Mouse (Mus musculus) gastrocnemius, adult 2 months (tissue): ENCODE data around the gene Blvrb. TPM values are rescaled to one million over a fixed set of nuclear protein-coding genes. Genes with fewer than 3 reads are reported as not detected.

Experiments used
- DNase-seq: peaks from one replicate; pipeline ENCODE4 v3.0.0; 2022
- H3K27ac ChIP-seq: fragments of 200-600 bp; 2 replicates; pipeline ENCODE4 v1.8.1; 2022; ENCODE audit warnings: mild to moderate bottlenecking
- H3K4me3 ChIP-seq: fragments of 200-600 bp; 2 replicates; pipeline ENCODE4 v1.8.1; 2022; ENCODE audit warnings: mild to moderate bottlenecking, moderate library complexity
- CTCF ChIP-seq: fragments of 200-600 bp; IDR thresholded peaks from 2 replicates; pipeline ENCODE4 v1.8.1; 2022; ENCODE audit warnings: antibody characterized with exemption, mild to moderate bottlenecking, moderate library complexity
- intact Hi-C: fragments of 180-260 bp; cut with DNase I; formaldehyde crosslinking; loops from one replicate; pipeline ENCODE4 v1.15.1; 2025
- long read RNA-seq, 2 experiments: library from polyadenylated mRNA; stranded (forward); transcript quantifications; one replicate each; pipeline ENCODE4 v2.0.0; 2021
- total RNA-seq, 2 experiments: library from RNA; stranded (reverse); gene quantifications; 2 replicates each; pipeline ENCODE4 v1.2.3; 2021

The Blvrb gene
- 10 to 100 TPM in 1 of 2 experiments, 1 to 10 TPM in 1; 8.9 to 15.8 TPM for total RNA-seq
- long read RNA-seq, experiment 1, transcript Blvrb-201 (5 exons, 1,028 nt): major isoform, 8 of 9 reads
- long read RNA-seq, experiment 1, partial matches to known transcripts: 1 of 9 reads
- long read RNA-seq, experiment 1, other reads (novel, unspliced or antisense): 0 of 9 reads
- long read RNA-seq, experiment 2, transcript Blvrb-201 (5 exons, 1,028 nt): major isoform, 13 of 13 reads
- long read RNA-seq, experiment 2, partial matches to known transcripts: 0 of 13 reads
- long read RNA-seq, experiment 2, other reads (novel, unspliced or antisense): 0 of 13 reads

GRCm38 (mm10) chr7:27447419-27448286 lies at the start of gene Blvrb, which contains the start of gene Sptbn4:
Blvrb (plus strand) TSS chr7:27447978.
Sptbn4 (minus strand) TSS chr7:27447686.
- H3K27ac ChIP-seq: peak within 1 kb of the TSS; percentile 87
- TF ChIP-seq CTCF: peak; percentile 35
- intact Hi-C loops: loop anchor here (5.0 kb wide), 2 partner anchors 40 to 110 kb away; partner anchors contain the start of gene Ltbp4
- DNase-seq: peak; percentile 99
- H3K4me3 ChIP-seq: peak within 1 kb of the TSS; percentile 81

- Histone ChIP-seq H3K4me3 (no peak overlapping the region), H3K27ac (no peak overlapping the region)
- no peak for DNase-seq
- intact Hi-C loops: loop anchor here (5.0 kb wide), 1 partner anchor 63 kb away; the partner anchor contains the start of gene Ltbp4
- TF ChIP-seq CTCF: no peak
Measured at GRCm38 (mm10) chr7:27400545-27400944, 47.2 kb upstream of the Blvrb start.

GRCm38 (mm10) chr7:27402675-27403074 lies 45.1 kb upstream of the Blvrb start:
- intact Hi-C loops: loop anchor here (5.0 kb wide), 1 partner anchor 65 kb away; the partner anchor contains the start of gene Ltbp4
- no peak overlapping the region for H3K4me3 ChIP-seq
- DNase-seq: peak; percentile 63
- no peak overlapping the region for H3K27ac ChIP-seq
- TF ChIP-seq CTCF: peak; percentile 65

- no peak for TF ChIP-seq CTCF
- no peak overlapping the region for H3K27ac ChIP-seq
- intact Hi-C loops: loop anchor here (5.0 kb wide), 1 partner anchor 67 kb away; the partner anchor contains the start of gene Ltbp4
- DNase-seq: no peak
- no peak overlapping the region for H3K4me3 ChIP-seq
Measured at GRCm38 (mm10) chr7:27404203-27404942, 43.4 kb upstream of the Blvrb start.

GRCm38 (mm10) chr7:27406481-27406880 lies 41.3 kb upstream of the Blvrb start:
- peak; percentile 7; the same call in 1 of the 2 replicates for TF ChIP-seq CTCF
- intact Hi-C loops: loop anchor here (5.0 kb wide), 1 partner anchor 41 kb away; the partner anchor contains the start of genes Blvrb and Sptbn4
- no peak overlapping the region for H3K4me3 ChIP-seq
- no peak for DNase-seq
- no peak overlapping the region for H3K27ac ChIP-seq

GRCm38 (mm10) chr7:27407816-27408215 lies 40.0 kb upstream of the Blvrb start:
- intact Hi-C loops: loop anchor here (5.0 kb wide), 1 partner anchor 39 kb away; the partner anchor contains the start of genes Blvrb and Sptbn4
- Histone ChIP-seq H3K27ac (no peak overlapping the region), H3K4me3 (peak overlapping the region; percentile 69; the same call in 1 of the 2 replicates)
- no peak for DNase-seq
- no peak for TF ChIP-seq CTCF

GRCm38 (mm10) chr7:27408379-27409176 lies 39.2 kb upstream of the Blvrb start:
- intact Hi-C loops: loop anchor here (5.0 kb wide), 1 partner anchor 39 kb away; the partner anchor contains the start of genes Blvrb and Sptbn4
- peak; percentile 81 for DNase-seq
- peak overlapping the region; percentile 69 for H3K4me3 ChIP-seq
- H3K27ac ChIP-seq: no peak overlapping the region
- peak; percentile 85 for TF ChIP-seq CTCF

GRCm38 (mm10) chr7:27417151-27417550 lies 30.6 kb upstream of the Blvrb start:
- no peak overlapping the region for H3K4me3 ChIP-seq
- no peak overlapping the region for H3K27ac ChIP-seq
- no peak for TF ChIP-seq CTCF
- DNase-seq: no peak
- intact Hi-C loops: no loop called here

GRCm38 (mm10) chr7:27419101-27419500 lies 28.7 kb upstream of the Blvrb start:
- intact Hi-C loops: no loop called here
- peak; percentile 29; the same call in 1 of the 2 replicates for TF ChIP-seq CTCF
- DNase-seq: no peak
- Histone ChIP-seq H3K4me3 (no peak overlapping the region), H3K27ac (no peak overlapping the region)

- intact Hi-C loops: no loop called here
- no peak overlapping the region for H3K27ac ChIP-seq
- TF ChIP-seq CTCF: no peak
- H3K4me3 ChIP-seq: no peak overlapping the region
- no peak for DNase-seq
Measured at GRCm38 (mm10) chr7:27423556-27424326, 24.0 kb upstream of the Blvrb start.
